Mouse (Mus musculus) thymus, postnatal 10 days (tissue): ENCODE data around the gene Psd4.

Experiments used
- DNase-seq, 2 experiments: peaks; one replicate each; pipeline ENCODE4 v3.0.0; 2021; ENCODE audit warnings: low spot score in 2 of 2

Psd4 gene

DNA sequence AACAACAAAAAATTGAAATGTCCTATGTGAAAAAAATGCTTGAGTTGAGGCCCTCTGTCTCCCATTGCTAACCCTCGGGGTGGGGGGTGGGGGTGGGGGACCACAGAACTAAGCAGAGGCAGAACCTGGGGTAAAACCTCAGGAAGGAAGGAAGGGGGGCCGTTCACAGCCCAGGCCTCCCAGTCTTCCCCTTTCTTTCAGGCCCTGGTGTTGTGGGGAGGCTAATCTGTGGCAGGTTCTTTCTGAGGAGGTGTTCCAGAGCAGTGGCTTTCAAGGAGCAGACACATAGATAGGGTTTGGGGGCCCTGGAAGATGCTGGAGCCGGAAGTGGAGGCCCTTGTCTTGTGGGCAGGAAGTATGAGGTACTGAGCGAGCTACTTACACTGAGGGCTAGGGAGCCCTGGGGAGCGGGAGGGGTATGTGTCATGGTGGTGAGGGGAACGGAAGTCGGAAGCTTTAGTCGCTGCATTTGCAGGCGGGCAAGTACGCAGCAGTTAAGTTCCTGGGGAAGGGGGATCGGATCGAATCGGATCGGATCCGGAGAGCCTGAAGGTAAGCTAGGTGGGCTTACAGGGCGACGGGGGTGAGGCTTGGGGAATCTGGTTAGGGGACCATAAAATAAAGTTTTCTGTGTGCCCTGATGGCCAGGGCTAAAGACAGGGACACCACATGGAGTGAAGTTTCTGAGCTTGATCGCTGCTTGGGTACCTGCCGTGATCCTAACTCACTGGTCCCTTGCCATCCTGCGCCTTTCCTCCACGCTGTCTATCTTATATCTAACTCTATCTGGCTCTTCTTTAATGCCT is 19.0 kb downstream of the Psd4 start:
- peak; percentile 84 to 87 for DNase-seq

DNA sequence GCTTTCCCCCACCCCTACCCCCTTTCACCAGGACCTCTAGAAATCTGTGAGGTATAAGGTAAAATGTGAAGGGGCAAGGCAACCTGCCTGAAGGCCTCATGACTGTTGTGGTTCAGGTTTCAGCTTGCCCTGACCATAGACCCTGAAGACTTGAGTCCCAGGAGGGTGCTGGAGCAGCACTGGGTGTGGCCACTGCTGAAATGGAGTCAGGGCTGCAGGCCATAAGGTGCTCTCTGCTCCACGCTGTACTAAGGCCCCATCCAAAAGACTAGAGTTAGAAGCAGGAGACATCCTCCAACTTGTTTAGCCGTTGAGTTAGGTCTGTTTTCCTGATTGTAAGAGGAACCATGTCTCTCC is 19.6 kb downstream of the Psd4 start:
- DNase-seq = no peak

DNA sequence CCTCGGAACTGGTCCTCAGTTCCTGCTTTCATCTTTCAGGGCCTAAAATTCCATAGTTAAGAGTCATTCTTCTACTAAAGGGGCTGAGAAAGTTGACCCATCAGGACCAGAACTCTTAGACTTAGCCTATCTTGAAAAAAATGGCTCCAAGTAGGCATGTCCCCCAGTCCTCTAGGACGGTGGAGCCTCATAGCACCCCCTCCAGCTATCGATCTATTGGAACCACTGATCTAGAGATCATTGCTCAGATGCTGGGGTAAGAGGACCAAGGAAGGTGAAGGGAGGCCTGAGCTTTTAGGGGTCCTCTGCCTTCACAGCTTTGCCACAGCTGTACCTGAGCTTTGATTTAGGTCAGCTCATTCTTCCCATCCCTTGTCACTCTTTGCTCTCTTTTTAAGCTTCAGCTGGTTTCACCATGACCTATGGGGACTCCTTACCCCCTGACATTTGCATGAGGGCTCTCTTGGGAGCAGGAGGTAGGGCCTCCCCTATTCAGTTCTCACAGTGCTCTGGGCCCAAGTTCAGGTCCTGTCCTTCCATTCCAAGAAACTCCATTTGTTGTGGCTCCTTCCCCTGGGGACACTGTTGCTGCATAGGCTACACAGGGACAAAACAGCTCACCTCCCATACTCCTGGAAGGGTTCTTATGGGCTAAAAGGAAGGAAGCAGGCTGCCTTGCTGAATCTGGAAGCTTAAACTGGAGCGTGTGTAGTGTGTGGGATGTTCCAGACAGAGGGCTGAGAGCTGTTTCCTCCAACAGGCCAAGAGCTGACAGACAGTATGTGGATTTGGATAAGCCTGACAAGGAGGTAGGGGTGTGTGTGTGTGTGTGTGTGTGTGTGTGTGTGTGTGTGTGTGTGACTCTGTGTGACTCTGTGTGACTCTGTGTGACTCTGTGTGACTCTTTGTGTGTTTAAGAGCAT is 20.2 kb downstream of the Psd4 start:
- DNase-seq = no peak

DNA sequence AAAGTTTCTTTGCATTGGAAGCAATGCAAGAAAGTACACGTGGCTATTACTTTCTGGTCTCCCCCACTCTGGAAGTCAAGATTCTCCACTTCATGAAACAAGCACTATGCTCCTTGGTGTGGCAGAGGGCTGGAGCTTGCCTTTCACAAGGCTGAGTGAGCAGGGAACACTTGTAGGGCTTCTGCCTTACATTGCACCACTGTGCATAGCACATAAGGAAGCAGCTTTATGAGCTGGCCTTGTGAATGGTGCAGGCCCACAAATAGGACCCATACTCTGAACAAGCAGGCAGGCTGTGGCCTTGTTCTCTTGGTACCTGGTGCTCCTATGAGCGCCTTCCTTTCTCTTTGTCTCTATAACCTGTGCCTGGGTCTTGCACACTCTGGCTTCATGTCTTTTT is 25.9 kb downstream of the Psd4 start:
- DNase-seq = no peak

DNA sequence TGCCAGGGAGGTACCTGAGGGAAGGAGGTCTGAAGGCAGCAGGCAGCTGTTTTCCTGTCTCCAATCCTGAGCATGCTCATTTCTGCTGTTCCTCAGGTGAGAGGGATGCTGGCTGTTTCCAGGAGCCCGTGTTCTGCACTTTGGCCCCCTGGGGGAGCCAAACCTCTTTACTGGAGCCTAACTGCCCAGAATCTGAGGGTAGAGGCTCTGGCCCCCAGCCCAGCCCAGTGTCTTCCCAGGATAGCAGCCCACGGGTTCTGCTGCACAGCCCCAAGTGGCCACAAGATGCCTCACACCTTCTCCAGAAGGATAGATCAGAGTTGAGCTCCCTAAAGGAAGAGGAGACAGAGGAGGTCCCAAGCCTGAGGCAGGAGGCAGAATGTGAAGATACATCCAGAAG is 29.7 kb downstream of the Psd4 start:
- no peak for DNase-seq

DNA sequence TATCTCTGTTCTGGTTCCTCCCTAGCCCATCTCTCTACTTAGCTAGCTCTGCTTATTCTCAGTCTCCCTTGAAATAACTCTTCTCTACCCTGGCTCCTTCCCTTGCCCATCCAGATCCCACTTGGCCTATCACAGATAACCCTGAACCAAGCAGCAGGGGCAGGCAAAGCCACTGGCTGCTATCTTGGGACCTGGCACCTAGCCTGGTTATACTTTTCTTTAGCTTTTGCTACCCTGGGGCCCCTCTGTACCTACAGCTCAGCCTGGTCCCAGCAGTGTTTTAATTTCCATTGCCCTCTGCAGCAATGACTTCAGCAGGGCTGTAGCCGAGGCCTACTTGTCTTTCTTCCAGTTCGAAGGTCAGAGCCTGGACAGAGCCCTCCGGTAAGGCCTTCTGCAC is 33.3 kb downstream of the Psd4 start:
- DNase-seq = no peak

DNA sequence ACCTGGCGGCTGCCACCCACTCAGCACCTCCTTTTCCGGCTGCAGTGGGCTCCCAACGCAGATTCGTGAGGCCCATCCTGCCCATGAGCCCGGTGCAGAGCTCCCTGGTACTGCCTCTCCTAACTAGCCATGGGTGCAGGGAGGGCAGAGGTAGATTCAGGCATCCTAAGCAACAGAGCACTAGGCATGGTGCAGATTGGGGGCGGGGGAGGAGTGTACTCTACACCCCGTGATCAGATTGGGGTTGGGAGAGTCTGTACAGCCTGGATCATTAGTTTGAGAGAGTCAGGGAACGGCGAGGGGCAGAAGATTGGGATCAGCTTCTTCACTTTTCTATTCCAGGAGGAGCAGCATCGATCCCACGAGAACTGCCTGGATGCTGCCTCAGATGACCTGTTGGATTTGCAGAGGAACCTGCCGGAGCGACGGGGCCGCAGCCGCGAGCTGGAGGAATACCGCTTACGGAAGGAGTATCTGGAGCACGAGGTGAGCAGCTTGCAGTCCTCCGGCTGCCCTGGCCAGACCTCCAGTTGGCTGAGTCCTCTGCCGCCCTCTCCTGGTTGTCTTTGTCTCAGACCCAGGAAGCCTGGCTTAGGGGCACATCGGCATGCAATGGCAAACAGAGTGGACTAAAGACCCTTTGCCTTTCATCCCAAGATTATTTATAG is 38.1 kb downstream of the Psd4 start:
- DNase-seq = peak in 1 of 2 experiments; percentile 61

DNA sequence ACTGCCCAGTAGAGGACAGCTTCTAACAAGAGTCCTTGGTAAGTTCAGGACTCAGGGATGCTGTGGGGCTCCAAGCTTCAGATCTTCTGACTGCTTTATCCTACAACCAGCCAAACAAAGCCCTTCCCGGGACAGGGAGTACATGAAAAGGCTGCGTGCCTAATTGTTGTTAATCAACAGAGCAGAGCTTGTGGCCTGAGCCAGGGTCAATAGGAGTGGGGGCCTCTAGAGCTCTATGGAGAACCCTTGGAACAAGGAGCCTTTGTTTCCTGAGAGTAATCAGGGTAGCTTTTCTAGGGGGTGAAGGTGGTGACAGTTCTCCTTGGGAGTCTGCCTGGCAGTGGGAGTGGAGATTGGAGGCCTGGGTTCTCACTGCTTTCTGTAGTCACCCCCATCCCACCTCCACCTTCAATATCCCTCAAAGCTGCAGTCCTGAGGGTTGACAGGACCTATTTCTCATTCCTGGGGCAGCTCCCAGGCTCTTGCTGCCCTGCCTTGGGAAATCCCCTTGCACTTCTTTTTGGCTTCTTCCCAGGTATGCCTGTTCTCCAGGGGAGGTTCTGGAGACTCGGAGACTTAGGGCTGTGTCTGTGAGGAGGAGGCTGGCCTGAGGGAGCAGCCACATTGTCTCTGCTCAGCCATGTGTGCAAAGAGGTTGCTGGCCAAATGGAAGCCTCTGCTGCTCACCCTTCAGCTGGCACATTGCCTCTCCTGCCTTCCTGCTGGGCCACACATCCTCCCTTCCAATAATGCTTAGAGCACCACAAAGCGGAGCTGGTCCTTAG is 40.5 kb downstream of the Psd4 start:
- no peak for DNase-seq

DNA sequence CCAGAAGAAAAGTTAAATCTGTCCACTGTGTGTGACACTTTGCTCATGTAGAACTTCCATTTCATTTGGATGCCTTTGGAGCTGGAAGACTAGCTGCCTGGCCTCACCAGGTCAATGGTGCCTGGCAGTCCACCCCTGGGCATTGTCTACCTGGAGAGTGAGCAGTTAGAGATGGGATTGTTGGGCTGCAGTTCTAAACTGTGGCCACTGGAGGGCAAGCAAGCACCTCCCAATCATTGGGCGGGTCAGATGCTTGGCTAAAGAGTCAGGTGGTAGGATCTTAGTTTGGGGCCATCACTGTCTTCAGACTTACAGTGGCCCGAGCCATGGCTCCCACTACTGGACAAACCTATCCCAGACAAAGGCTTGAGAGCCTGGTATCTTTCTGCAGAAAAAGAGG is 41.8 kb downstream of the Psd4 start:
- DNase-seq = peak in 1 of 2 experiments; percentile 59

DNA sequence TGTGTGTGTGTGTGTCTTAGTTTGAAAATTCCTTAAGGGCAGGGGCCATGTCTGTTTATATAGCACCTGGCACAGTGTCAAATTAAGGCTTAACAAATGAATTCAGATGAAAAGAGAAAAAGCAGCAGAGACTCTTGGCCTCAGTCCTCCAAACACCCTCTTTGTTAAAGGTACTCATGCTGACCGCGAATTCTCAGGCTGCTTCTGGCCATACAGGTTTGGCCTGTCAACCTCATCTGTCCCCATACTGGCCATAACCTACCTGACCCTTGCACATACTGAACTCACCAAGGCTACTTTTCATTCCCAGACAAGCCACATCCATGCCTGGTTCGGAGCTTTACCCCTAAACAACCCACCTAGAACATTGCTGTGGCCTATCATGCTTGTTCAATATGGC is 45.8 kb downstream of the Psd4 start:
- DNase-seq = no peak

DNA sequence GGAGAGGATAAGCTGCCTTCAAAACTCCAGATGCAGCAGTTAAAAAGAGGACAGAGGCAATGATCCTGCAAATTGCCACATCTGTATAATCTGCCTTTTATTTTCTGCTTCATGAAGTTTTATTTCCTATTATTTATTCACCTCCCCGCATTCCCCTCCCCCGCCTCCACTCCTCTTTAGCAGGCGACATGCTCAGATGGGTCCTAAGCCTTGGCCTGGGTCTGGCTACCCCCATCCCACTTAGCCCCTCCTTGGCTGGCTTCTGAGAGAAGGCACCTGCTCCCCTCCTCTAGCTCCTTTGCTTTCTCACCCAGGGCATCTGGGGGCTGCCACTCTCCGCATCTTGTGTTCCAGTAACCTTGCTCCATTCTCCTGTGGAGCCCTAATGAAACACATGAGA is 46.3 kb downstream of the Psd4 start:
- DNase-seq = no peak

DNA sequence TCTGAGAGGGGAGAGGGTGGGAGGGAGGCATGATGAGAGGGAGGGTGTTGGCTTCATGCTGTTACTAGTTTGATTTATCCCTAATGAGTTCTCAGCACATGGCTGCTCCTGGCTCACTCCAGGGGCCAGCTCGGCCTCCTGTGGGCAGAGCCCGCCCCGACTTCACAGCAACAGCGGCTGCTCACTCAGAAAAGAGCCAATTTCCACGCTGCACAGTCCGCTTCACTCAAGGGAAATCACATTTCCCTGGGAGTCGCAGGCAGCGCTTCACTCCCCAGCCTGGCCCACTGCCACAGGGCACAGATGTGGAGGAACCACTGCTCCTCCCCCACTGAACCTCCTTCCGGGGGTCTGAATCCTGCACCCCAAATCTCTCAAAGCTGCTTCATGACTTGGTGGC is 49.3 kb downstream of the Psd4 start:
- peak in 1 of 2 experiments; percentile 16 for DNase-seq

DNA sequence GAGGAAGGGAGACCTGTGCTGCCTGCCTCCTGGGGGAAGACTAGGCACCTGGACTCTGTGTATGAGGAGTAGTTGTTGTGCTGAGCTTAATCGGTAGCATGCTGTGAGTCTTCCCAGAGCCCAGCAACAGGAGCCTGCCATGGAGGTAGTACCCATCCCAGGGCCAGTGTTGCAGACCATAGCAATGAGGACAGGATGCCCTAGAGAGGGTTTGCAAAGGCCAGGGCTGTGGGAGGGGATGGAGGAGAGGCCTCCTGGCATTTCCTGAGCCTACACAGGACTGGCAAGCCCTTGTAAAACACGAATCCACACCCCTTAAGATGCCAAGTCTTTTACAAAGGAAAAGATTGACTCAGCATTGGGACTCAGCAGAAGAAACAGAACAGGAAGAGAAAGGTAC is 49.7 kb downstream of the Psd4 start:
- no peak for DNase-seq

DNA sequence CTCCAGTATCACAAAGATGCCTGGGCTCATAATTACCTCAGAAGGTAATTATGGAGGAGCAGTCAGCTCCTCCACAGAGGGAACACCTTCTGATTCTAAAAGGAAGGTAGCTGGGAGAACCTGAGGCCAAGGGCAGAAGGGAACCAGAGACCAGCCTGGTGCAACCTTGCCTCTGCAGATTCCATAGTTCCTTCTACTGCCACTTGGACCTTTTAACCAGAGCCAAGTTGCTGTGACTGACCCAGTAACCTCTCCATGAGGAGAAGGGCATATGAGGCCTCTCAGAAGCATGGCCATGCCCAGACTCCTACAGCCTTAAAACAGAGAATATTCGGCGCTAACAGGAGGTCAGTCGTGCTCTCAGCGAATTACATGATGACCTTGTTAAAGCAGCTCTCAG is 50.2 kb downstream of the Psd4 start:
- DNase-seq = no peak

DNA sequence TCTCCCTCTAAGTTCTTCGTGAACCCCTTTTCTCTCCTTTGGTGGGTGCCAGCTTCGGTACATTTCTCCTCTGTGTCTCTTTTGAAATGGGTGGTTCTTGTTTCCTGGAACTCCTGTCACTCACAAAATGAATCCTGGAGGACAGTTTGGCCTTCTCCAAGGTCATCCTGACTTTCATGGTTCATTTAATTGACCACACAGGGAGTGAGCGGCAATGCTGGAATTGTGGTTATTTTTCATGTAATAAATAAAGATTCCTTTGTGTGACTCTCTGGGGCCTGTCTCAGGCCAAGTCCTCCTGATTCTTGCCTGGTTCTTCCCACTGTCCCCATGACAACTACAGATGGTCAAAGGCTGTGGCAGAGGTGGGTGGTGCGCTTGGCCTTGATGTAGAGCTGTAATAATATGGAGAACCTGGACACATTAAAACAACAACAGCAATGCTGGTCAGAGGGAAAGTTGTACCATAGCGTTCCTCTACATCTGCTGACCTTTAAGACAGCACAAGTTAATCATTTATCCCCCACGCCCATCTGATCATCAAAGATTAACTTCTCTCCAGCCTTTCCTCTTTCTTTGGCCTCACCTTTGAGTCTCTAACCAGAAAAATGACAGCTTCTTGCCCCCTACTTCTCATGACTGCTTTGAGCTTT is 54.0 kb downstream of the Psd4 start:
- DNase-seq = no peak

DNA sequence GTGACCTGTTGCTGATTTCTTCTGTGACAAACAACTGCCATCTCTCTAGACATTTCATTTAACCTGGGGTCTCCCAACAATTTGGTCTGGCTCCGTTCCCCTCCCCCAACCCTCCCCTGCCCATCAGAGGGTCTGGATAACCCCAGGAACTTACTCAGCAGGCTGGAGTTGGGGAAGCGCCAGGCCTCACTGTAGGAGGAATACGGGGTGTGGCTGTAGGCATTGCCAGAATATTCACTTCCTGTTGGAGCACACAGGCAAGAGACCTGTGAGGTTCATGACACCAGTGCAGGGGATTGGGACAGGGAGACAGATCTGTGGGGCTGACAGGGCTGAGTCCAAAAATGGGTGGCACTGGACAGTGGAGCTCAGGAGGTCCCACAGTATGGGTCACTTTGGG is 55.4 kb downstream of the Psd4 start:
- no peak for DNase-seq

DNA sequence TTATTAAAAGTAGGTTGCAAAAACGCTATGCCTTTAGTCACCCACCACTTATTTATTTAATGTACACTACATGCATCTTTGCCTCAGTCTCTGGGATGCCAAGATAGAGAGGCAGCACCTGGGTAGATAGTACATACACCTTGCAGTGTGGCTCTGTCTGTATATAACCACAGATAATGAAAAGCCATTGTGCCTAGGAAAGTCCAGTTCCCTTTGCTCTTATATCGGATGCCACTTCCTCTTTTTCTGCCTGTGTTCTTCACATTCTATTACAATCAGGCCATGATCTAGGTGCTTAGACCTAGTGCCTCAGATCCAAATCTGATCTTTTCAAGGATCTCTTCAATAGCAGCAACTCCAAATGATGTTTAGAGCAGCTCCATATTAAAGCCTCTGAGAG is 58.2 kb downstream of the Psd4 start:
- no peak for DNase-seq

DNA sequence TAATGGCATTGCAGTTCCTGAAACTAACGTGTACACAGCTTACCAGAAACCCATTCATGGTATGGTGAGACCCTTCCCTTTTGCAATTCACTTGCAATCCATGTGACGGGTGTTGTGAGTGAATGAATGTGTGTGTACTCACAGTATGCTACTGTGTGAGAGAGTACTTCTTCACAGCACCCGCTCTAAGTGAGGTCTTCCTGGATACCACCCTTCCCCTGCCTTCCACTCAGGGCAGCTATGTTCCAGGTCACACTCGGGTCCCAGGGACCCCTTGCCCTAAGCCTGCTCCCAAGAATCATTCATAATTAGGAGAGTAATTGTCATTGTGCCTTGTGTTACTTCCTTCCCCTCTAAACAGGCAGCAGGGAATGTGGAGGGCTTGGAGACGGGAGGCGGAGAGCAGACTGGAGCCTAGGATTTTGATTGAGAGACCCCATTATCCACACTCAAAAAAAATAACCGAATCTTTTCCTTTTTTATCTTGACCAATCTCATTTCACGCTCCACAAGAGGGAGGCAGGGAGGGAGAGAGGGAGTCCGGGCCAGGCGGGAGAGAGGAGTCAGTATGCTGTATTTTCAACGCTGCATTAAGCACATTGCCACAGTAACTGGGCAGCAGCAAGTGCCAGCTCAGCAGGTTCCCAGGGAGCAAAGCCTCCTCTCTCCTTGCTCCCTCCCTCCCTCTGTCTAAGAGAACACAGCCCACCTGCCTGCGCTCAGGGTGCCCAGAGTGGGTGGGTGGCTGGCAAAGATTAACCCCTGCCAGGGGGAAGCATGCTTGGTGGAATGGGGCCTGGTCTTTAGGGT is 60.7 kb downstream of the Psd4 start:
- no peak for DNase-seq

DNA sequence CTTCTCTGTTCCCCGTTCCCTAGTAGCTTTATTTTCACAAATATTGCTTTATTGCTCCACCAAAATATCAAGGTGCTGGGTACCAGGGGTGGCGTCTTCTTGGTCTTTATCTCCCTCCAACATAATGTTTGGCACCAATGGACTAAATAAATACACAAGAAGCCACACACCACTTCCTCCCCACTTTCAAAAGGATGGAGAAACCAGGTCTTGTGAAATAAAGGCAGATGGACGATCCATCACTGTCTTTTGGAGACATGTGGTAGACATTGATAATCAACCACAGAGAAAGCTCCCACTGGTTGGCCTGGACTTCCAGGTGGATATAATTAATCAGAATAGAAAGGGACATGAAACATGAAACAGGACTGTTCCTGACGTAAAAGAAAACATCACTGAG is 62.4 kb downstream of the Psd4 start:
- DNase-seq = no peak

DNA sequence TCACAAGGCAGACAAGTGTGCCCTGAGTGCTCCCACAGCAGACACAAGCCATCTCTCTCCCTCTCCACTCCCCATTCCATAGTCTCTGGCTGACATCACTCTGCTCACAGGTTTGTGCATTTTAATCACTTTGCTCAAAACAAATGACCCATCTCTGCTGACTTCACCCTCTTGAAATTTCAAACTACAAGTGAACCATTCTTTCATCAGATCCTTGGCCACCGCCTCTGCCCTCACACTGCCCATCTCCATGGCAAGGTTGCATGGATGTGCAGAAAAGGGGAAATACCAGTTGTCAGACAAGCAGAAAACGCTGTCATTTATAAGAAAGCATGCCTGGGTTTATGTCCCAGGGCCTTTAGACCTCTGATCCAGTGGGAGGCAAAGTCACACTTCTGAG is 67.3 kb downstream of the Psd4 start:
- DNase-seq = no peak
